Mouse (Mus musculus): ENCODE measurements at regions not wholly inside any gene's neighbourhood (a gene's known extent, or its start where the extent isn't known, plus 50 kb on each side); places are given as distances from the start of the nearest gene placed in this dataset.
"Not testable (repeated sequence)": the region's sequence is repeated elsewhere in the genome, so short reads cannot be mapped to it uniquely, and the experiment has no call there.

DNA sequence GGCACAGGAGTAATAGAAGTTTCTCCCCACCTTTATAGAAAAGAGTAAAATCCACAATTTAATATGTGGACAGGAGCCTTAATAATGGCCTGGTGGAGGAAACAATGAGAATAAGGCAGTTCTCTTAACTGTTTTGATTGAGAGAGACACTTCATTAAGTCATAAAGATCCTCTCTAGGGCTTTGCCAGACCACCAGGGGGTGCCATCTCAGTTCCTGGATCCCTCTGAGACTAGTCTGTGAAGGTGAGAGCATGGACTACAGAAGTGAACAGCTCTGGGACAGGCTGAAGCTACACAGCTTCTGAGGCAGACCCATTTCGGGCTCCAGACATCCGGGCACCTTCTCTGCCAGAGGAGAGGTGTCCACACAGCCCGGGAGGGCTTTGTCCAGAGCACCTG is 373.8 kb downstream of the Ice1 start:
- DNase-seq (ENCODE audit: low spot score in 2 of 2), result no peak
- no peak overlapping the region for H3K27ac ChIP-seq
- H3K4me3 ChIP-seq, result no peak overlapping the region
- peak; percentile 46 for TF ChIP-seq CTCF (conservative IDR thresholded peaks at IDR 0.05)

DNA sequence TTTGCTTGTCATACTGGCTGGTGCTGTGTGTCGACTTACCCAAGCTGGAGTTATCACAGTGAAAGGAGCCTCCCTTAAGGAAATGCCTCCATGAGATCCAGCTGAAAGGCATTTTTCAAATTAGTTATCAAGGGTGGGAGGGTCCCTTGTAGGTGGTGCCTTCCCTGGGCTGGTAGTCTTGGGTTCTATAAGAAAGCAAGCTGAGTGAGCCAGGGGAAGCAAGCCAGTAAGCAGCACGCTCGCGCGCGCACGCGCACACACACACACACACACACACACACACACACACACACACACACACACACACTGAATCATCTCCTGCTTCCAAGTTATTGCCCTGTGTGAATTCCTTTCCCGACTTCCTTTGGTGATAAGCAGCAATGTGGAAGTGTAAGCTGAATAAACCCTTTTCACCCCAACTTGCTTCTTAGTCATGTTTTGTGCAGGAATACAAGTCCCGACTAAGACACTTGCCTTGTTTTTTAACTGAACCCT is 360.5 kb downstream of the Ice1 start:
- DNase-seq (ENCODE audit: low spot score in 2 of 2); H3K4me3 ChIP-seq: not testable (repeated sequence)
- peak overlapping the region; percentile 86 for H3K27ac ChIP-seq

DNA sequence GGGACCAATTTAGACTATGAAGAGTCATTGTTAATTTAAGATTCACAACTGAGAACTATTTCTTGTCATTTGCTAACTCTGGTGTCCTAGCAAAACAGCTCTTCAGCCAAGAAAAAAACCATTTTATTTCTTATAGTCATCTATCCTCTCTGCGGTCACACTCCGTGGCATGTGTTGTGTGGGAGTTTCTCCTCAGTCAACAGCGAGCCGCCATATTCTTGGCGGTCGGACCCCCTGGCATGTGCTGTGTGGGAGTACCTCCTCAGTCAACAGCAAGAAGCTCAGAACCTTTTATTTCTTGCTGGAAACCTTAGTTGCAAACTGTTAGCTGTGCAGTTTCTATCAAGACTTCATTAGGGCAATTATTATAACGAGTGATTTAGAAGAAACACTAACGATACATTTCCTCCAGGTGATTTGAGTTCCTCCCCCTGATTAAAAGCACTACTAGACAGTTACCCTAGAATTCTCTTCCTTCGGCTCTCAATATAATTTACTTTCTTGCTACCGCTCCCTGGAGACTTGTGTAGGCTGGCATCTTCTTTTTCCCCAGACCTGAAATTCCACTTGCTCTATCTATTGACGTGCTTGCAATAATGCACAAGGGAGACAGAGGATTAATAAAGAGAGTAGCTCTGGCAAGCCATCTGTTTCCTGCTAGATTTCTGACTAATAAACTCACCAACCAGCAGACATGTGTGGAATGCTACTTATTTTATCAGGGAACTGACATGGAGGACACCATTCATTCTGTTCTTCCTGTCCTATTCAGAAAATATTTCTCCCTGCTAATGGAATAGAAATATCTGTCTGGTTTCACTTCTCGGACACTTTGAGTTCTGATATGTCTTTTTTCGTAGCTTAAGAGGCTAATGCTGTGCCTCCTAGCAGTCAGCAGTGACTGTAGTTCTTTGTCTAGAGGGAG is 359.5 kb downstream of the Ice1 start:
- no peak for TF ChIP-seq CTCF (conservative IDR thresholded peaks at IDR 0.05)
- Histone ChIP-seq H3K4me3 (peak overlapping the region; percentile 2; the same call in 1 of the 2 replicates), H3K27ac (peak overlapping the region; percentile 86)
- DNase-seq (ENCODE audit: low spot score in 2 of 2), result peak; percentile 82 to 92

DNA sequence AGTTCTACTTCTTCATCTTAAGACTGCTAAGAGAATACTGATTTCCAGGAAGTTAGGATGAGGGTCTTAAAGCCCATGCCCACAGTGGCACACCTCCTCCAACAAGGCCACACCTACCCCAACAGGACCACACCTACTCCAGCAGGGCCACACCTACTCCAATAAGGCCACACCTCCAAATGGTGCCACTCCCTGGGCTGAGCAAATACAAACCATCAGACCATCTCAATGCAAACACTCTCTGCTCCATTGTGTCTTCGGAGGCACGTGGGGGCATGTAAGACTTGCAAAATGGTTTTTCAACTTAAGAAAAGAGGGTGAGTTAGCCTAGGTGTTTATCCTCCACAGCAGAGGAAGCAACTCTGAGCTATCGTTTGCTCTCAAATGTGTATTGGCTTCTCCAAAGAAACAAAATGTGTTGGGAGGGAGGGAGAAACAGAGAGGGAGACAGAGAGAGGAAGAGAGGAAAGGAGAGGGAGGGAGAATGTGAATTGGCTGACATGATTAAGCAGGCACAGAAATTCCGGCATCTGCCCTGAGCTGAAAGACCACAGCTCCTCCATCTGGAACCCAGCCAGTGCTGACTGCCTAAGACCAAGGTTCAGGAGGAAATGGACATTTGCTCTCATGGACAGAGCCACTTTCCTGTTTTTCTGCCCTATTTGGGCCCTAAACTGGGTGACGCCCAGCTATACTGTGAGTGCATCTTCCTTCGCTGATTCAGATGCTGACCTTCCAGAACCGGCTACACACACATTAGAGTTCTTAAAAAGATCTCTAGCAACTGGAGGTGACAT is 356.2 kb downstream of the Ice1 start:
- DNase-seq (ENCODE audit: low spot score in 2 of 2), result no peak
- no peak for TF ChIP-seq CTCF (conservative IDR thresholded peaks at IDR 0.05)
- Histone ChIP-seq H3K4me3 (no peak overlapping the region), H3K27ac (no peak overlapping the region)

DNA sequence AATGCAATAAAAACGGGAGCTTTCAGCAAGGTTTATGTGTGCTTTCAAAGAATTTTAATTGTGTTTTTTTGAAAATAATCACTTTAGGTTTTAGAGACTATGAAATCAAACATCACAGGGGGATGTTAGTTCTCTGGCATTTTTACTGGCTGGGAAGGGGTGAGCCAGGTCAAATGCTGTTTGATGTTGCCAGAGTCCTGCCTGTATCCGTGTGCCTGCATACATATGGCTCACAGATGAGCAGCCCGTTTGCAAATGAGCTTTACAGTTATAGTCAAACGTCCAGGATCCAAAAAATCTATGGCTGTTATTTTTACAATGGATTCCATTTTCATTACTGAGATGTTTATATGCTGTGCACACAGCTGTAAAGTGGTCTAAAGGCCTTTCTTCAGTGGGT is 354.7 kb downstream of the Ice1 start:
- no peak for DNase-seq (ENCODE audit: low spot score in 2 of 2)
- no peak for TF ChIP-seq CTCF (conservative IDR thresholded peaks at IDR 0.05)

DNA sequence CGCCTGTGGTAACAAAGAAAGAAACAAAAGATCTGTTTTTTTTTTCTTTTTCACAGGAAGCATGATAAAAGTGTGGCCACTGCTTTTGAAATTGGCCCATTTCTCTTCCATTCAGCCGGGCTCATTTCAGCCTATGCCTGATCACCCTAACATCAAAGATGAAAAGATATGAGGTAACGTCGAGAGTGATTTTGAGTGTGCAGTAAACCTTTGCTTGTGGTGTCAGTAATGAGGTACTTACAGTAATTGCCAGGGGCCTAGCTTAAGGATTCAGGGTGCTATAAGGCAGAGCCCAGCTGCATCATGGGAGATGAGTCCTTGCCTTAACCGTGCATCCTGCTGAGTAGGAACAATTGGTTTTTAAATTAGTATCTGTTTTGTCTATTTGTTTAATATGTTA is 354.2 kb downstream of the Ice1 start:
- no peak for DNase-seq (ENCODE audit: low spot score in 2 of 2)
- TF ChIP-seq CTCF (conservative IDR thresholded peaks at IDR 0.05), result no peak
- Histone ChIP-seq H3K4me3 (no peak overlapping the region), H3K27ac (no peak overlapping the region)

More for the DNA sequence above, 354.7 kb downstream of the Ice1 start:
- no peak overlapping the region for H3K4me3 ChIP-seq
- H3K27ac ChIP-seq, result no peak overlapping the region

DNA sequence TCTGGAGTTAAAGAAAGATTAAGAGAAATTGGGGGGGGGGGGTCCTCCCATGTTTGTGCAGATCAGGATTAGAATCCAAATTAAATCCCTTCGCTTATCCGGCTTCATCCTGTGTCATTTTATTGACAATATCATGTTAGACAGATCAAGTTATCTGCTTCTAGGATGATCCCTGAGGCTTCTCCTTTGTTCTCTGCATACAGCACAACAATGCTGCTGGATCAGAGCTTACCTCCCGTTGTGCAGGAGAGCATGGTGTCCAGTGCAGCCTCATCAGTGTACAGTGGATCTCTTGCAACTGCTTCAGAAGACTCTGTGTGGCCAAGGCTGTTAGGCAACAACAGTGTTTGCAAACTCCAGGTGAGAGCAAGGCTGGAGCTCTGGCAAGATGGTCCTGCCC is 344.7 kb downstream of the Ice1 start:
- no peak for TF ChIP-seq CTCF (conservative IDR thresholded peaks at IDR 0.05)
- Histone ChIP-seq H3K27ac (no peak overlapping the region), H3K4me3 (no peak overlapping the region)
- no peak for DNase-seq (ENCODE audit: low spot score in 2 of 2)

DNA sequence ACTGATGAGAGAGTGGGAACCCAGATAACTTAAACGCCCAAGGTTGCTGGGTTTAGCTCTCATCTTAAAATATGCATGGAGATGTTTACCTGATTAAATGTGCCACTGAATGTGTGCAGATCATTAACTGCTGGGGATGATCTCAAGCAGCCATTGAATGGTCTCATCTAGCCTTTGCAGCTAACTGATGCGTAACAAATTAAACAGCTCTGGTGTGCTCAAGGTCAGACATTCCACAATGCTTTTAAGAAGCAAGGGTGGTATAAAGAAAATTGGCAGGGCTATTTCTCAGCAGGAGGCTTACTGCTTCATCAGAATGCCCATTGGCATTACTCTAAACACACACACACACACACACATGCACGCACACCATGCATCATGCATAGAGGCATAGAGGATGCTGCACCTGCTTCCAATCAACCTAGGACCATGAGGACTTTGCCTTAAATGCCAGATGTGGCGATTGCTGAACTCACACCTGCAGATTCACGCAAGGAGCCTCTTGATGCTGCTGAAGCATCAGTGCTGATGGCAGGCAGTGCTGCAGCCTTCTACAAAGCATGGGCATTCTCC is 333.4 kb downstream of the Ice1 start:
- H3K4me3 ChIP-seq, result no peak overlapping the region
- no peak overlapping the region for H3K27ac ChIP-seq
- TF ChIP-seq CTCF (conservative IDR thresholded peaks at IDR 0.05), result no peak
- DNase-seq (ENCODE audit: low spot score in 2 of 2), result no peak

DNA sequence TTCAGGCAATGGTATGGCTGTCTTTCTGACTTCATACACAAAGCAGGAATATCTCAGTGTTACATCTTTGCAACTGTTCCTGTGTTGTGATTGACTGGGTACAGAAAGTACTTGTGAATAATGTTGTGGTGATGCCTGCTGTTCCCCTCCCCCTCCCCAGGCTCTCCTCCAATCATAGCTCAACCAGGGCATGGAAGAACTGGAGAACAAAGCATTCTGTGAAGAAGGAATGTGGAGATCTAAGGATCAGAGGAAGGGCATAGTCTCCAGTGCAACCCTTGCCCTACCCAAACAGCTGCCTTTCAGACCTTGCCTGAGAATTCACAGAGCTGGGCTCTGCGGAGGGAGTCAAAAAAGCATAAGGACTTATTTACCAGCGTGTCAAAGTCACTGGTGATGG is 326.9 kb downstream of the Ice1 start:
- no peak overlapping the region; the same call in 1 of the 2 replicates for H3K27ac ChIP-seq
- no peak overlapping the region for H3K4me3 ChIP-seq
- DNase-seq (ENCODE audit: low spot score in 2 of 2), result no peak
- TF ChIP-seq CTCF (conservative IDR thresholded peaks at IDR 0.05), result no peak

DNA sequence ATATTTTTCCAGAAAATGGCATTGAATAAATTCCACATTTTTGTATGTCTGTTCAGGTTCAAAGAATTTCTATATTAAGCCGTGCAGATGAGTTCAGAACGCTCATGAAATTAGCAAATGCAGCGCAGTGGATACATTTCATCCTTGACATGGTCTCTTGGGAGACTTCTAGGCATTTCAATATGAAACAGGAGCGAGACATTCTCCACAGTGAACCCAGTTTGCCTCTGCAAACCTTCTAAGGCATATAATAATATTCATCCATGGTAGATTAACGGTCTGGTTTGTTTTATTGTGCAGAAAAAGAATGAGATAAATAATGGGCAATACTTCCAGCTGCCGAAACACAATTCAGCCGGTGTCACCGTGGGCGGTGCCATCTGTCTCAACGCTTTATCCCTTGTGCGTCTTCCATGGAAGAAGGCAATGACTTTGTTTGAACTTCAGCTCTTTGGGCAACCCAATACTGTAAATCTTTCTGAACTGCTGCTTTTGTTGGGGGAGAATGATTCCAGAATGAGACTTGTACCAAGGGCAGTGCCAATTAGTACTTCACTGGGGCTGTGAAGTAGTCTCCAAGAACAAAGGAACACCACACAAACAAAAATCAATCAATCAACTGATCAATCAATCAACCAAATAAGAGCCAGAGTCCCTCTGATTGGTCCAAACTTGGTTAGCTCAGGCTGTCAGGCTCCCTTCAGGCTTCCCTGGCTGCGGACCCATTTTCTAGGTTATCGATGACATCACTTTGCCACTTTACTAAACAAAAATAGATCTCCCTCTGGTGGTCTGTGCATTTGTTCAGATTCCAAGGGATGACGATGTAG is 326.0 kb downstream of the Ice1 start:
- DNase-seq (ENCODE audit: low spot score in 2 of 2), result peak in 1 of 2 experiments; percentile 22
- TF ChIP-seq CTCF (conservative IDR thresholded peaks at IDR 0.05), result no peak
- Histone ChIP-seq H3K4me3 (no peak overlapping the region), H3K27ac (peak overlapping the region; percentile 20; the same call in 1 of the 2 replicates)

DNA sequence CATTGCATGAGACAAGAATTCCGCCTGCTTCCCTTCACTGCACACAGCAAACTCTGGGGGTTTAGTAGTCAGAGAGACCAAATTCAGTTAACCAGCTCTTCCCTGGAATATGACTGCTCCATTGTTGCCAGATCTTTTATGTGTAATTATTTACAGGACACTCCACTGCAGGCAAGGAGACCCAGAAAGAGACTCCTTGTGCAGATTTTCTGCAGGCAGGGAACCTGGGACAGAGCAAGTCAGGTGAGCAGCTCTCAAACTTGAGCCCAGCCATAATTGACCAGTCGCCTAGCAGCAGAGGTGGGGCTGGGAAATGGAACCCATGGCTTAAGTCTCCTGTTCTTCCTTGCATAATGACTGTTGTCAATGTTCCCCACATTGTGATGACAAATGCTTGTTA is 324.2 kb downstream of the Ice1 start:
- no peak for TF ChIP-seq CTCF (conservative IDR thresholded peaks at IDR 0.05)

DNA sequence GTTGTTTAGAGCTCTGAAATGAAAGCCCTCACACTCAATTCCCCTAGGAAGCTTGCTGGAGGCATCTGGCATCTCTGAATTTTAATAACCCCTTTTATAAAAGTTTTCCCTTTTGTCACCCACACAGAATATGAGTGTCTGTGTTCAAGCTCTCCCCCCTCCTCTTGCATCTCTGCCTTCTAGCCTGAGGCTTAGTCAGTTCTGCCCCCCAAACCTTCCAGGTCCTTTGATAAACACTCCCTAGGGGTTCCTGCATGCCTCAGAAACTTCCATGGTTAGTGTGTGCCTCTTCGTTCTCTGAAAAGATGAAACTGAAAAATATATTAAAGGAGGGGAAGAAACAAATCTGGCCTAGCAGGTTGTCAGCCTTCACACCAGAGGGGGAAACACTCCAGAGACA is 313.9 kb downstream of the Ice1 start:
- no peak for TF ChIP-seq CTCF (conservative IDR thresholded peaks at IDR 0.05)
- peak overlapping the region; percentile 52 for H3K27ac ChIP-seq
- DNase-seq (ENCODE audit: low spot score in 2 of 2), result no peak
- H3K4me3 ChIP-seq, result no peak overlapping the region

More for the DNA sequence above, 324.2 kb downstream of the Ice1 start:
- Histone ChIP-seq H3K4me3 (no peak overlapping the region), H3K27ac (no peak overlapping the region)
- no peak for DNase-seq (ENCODE audit: low spot score in 2 of 2)

All from layer of hippocampus, adult 2 months (tissue).